Mouse (Mus musculus): Measurements from ENCODE around the gene Ceacam9.

GRCm38 (mm10) chr7:16710604-16711003 lies 11.1 kb upstream of the Ceacam9 start:
- TF ChIP-seq CTCF (IDR thresholded peaks at IDR 0.05; ENCODE audit: borderline replicate concordance, control insufficient read depth, extremely low read depth, insufficient read depth, low read length, poor library complexity) (no peak), POLR2A (IDR thresholded peaks at IDR 0.05; ENCODE audit: control insufficient read depth, extremely low read depth, insufficient read depth, low read length, poor library complexity) (no peak)

Data from thymus, adult 2 months (tissue).